Mouse (Mus musculus) layer of hippocampus, adult 8-10 months (tissue): Measurements from ENCODE around the gene Paqr4. TPM values are rescaled to one million over a fixed set of nuclear protein-coding genes. Genes with fewer than 3 reads are reported as not detected.
"Not testable (repeated sequence)": the region's sequence is repeated elsewhere in the genome, so short reads cannot be mapped to it uniquely, and the experiment has no call there.

ENCODE experiments used
- DNase-seq, 2 experiments: peaks; one replicate each; pipeline ENCODE4 v3.0.0; 2022; ENCODE audit warnings: low spot score in 2 of 2
- total RNA-seq, 4 experiments: library from RNA; stranded (reverse); gene quantifications; 2 replicates each; pipeline ENCODE4 v1.2.4; 2022

Gene Paqr4
- 10 to 100 TPM; 53.1 to 56.9 (median 53.6) TPM for total RNA-seq

DNA sequence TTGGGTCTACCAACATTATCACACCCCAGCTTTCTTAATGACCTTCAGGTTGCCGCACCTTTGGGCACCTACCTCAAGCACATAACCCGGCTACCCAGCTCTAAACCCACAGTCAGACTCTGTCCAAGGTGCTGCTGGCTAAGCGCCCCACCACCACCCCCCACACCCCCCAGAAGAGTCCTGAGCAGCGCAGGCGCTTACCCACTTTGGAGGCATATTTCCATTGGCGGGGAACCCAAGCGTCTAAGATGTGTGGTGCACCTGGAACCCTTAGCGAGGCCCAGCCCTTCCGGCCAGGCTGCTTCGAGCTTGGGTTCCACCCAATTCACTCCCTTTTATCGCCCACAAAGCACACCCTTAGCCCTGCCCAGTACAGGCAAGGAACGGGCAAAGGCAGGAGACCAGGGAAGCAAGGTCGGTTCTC lies at the start of gene Paqr4:
TSS of gene Paqr4 (minus strand) at position 270 of the 424 bp plus-strand sequence.
- no peak for DNase-seq

DNA sequence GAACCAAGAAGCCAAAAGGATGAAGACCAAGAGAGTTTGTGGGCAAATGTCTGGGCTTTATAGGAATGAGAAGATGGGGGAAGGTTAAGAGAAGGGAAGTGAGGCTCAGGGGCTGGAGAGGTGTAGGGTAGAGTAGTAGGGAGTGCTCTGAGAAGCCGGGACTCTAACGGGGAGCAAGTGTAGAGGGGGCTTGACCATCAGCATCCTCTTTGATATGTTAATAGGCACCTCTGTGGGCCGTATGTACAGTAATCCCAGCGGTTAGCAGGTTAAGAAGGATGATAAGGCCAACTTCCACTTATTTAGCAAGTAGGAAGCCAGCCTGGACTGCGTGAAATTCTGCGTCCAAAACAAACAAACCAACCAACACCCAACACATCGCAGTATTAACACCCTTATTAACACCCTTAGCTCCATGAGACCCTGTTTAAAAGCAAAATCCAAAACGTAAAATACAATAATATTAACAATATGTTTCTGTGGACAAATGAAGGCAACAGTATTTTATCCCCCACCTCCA lies 49.1 kb upstream of the Paqr4 start:
- no peak for DNase-seq

DNA sequence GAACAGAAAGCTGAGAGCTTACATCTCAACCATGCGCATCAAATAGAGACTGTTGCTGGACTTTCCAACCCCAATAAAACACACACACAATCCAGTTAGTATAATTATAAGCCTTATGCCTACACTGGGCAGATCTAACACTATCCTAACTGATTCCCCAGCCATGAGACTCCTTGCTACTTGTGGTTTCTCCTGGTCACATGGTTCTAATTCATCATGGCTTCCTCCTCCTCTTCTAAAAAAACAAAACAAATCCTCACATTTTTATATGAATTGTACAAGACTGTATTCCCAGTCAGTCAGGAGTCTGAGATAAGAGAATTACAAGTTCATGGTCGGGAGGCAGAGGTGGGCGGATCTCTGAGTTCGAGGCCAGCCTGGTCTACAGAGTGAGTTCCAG lies 48.3 kb upstream of the Paqr4 start:
- no peak for DNase-seq

DNA sequence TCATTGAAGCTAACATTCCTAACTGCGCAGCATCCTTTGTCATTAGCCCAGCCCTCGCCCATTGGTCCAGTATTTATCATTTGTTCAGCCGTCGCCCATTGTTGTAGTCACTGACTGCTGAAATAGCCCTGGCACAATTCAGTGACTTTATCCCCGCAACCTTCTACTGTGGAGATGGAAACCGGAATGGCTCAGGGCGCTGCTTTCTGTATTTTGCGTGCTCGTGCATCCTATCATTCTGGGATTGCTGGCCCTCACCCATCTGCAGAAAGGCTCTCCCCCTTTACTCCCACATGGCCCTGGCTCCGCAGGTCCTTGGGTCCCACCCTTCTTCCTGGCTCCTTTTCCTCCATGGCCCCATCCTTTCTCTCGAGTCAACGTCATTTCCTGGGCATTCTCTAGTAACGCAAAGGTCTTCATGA lies 45.9 kb upstream of the Paqr4 start:
- DNase-seq: no peak

DNA sequence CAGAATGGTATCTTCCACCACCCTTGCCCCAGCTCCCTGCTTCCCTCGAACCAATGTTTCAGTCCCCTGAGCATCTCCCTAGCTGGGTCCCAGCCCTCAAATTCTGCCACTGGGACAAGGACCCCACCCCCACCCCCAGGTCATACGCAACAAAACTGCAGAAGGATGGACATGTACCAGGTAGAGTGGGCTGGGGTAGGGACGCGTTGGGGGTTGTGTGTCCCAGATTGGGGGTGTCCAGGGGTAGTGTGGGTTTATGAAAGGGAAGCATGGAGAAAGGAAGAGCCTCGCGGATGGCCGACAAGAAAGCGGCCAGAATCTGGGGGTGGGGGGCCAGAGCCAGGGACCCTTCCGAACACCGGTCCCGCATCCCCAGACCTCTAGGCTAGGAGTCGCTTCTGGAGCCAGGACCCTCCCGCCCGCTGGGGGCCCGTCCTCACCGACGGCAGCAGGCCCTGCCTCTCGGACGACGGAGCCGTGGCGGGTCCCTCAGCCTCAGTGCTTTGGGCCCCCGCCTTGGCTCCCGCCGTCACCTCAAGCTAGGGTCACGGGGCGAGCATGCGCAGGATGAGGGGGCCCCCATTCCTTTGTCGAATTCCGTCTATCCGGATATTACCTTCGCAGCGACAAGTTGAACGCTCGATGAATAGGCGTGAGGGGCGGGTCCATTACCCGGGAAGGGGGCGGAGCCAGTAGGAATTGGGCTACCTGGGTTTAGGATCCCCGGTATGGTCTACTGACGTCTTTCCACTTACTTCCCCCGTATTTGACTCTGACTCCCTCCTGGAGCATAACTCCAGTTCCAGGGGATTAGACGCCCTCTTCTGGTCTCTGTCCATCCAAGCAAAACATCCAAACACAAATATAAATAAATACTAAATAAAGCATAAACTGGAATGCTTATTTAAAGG lies 45.1 kb upstream of the Paqr4 start, which contains the start of gene Flywch2:
TSS of gene Flywch2 (minus strand) at position 521 of the 911 bp plus-strand sequence.
- peak; percentile 87 to 93 for DNase-seq

DNA sequence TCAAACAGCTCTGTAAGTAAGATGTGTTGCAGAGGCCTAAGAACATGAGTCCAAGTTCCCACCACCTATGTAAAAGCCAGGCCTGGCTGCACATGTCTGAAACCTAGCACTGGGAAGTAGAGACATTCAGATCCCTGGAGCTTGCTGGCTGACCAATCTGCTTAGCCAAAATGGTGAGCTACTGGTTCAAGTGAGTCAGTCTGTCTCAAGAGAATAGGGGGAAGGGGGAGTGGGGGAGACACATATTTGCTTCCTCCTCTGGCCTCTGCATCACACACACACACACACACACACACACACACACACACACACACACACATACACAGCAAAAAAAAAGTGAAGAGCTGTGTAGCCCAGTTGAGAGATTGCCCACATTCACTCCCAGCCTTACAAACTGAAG lies 42.7 kb upstream of the Paqr4 start:
- DNase-seq: no peak

DNA sequence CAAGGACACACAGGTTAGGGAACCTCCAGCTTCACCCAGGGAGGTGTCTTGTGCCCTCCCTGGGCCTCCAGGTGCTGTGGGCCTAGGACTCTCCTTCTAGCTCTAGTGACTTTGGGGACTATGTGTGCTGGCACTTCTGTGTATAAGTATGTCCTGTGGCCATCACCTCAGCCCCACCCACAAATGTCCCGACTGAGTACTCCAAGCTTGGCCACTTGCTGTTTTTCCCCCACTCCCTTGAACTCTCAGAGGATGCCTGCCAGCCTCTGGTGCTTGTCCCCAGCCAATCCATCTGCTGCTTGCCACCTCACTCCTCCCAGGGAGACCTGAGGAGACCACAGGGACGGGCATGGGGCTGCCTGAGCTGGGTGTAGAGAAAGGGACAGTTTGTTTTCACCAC lies 37.8 kb upstream of the Paqr4 start:
- DNase-seq: no peak

DNA sequence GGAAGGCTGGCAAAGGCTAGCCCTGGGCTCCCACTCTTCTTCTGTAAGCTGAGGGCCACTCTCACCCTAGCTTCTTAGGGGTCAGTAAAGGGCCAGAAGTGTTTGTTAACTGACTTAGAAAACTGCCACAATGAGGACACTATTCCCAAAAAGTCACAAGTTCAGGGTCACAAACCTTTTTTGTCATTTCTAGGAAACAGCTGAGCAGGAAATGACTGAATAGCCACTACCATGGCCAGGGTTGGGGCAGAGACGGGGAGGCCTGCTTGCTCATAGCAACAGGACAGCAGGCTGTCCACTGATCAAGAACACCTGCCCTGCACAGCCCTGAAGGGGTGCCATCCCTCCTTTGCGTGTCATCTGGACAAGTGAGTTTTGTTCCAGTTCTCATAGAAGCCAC lies 36.5 kb upstream of the Paqr4 start:
- no peak for DNase-seq

DNA sequence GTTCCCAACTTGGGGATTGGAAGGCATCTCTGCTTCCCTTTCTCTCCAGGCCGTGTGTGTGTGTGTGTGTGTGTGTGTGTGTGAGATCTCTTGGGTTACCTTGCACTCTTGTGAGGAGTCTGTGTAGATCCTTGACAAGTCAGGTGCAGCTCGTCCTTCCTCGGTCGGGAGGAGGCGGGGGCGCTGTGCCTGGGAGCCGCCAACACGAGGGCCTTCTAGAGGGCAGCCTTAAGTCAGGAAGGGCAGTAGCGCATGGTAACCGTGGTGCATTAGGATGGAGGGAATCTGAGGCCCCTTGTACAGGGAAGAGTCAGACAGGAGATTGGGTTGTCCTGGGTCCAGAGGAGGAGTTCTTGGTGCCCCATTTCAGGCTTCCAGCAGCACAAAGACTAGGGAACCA lies 35.5 kb upstream of the Paqr4 start:
- no peak for DNase-seq

DNA sequence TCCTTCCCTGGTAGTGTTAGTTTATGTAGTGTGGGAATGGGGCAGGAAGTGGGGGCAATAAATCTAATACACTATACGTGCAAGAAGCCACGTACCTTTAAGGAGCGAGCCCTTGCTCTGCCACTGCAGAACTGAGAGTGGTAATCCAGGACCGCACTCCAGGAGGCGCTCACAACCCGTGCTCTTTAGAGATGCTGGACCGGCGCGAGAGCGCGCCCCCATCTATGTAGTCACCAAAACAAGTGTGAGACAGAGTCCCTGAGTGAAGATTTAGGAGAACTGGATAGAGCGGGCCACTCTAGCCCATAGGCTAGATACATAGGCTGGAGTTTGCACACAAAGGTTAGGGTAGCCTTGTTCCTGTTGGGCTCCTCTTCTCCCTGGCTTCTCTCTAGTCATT lies 33.4 kb upstream of the Paqr4 start:
- peak; percentile 67 to 81 for DNase-seq

DNA sequence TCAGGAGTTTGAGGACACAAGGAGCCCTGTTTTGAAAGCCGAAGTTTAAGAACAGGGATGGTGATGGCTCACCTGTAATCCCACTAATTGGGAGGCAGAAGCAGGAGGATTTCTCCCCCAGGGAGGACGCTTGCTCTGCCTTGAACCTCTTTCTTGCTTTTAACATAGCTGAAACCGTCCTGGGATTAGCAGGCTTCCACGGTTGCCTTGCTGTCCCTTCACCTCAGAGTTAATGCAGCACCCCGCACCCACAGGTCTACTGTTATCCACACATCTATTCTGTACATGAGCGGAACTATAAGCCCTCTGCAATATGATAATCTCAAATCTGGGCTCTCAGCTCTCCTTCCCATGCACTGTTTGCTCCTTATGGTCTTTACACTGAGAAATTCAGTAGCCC lies 33.0 kb upstream of the Paqr4 start:
- no peak for DNase-seq

DNA sequence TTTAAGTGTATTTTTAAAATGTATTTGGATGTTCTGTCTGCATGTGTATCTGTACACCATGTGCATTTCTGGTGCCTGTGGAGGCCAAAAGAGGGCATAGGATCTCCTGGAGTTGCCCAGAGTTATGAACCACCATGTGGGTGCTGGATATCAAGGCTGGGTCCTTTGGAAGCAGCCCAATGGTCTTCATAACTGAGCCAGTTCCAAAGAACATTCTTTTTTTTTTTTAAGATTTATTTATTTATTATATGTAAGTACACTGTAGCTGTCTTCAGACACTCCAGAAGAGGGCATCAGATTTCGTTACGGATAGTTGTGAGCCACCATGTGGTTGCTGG lies 31.5 kb upstream of the Paqr4 start:
- DNase-seq: not testable (repeated sequence)

DNA sequence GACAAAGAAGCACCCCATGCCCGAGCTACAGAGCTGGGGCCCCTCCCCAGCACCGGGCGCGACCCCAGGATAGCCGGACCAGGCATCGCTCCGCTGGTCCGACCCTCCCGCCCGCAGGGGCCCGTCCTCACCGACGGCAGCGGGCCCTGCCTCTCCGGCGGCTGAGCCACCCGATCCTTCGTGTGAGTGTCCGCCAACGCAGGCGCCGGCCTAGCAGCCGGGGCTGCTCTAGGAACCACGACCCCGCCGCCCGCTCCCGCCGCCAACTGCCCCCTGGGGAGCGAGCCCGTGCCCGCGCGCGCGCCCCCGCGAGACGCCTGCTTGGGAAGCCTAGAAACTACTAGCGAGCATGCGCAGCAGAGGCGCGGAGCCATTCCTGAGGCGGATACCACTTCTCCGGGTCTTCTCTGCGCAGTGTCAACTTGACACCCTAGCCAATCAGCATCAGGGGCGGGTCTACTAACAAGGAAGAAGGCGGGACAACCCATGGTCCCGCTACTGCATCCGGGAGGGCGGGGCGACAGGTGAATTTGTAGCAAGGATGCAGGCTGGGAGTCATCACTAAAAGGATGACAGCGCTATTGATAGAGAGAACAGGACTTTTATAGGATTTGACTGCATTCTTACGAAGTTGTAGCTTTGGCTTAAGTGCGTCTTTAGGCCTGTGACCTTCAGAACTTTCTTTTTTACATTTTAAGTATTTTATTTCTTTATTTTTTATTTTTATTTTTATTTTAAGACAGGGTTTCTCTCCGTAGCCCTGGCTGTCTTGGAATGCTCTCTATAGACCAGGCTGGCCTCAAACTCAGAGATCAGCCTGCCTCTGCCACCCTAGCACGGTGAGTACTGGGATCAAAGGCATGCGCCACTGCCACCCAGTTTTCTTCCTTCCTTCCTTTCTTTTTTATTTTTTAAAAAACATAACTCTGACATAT lies 30.9 kb upstream of the Paqr4 start, which contains the start of gene Flywch1:
TSS of gene Flywch1 (minus strand) at position 319 of the 935 bp plus-strand sequence.
- peak; percentile 99 for DNase-seq

DNA sequence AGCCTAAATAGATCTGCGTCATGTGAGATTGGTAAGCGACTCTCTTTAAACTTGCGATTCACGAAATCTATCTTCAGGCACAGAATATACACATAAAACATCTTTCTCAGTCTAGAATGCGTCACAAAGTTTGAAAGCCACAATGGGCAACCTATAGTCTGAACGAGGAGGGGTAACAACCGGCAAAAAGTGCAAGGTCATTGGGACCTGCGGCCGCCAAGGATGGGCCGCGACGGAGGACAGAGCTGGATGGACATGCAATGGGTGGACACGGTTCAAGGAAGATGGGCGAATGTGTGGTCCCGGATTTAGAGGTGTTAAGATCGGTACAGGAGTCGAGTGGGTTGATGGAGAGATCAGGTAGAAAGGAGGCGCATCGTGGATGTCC lies 30.2 kb upstream of the Paqr4 start:
- DNase-seq: no peak

DNA sequence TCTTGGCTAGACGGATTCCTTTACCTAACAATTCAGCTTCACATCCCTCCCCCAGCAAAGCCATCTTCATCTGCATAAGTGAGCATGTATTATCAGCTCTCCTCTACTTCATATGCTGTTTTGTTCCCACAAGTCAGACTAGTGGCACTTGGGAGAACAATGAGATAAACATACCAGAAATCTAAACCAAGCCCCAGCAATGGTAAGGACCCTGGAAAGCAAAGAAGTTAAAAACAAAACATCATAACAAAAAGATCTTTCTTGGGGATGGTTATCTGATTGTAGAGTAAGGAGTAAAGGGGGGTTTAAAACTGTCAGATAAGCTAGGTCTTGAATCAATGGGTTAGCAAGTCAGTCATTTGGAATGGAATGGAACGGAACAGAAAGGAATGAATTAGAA lies 29.8 kb upstream of the Paqr4 start:
- no peak for DNase-seq

DNA sequence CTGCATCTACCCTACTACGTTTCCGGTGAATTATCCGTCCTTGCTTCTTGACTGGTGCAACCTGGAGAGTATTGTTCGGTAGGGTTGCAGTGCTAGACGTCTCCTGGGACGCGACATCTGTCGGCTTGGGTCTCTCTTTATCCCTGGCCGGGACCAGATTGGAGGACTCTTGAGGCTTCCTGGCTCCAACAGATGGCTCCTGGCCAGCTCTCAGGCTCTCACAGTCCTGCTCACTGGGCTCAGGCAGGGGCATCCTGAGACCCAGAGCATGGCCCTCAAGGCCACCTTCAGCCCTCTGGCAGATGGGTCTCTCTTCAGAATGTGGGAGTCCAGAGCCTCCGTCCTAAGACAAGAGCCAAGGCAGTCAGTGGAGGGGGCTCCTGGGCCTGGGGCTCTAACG lies 22.3 kb upstream of the Paqr4 start:
- no peak for DNase-seq

DNA sequence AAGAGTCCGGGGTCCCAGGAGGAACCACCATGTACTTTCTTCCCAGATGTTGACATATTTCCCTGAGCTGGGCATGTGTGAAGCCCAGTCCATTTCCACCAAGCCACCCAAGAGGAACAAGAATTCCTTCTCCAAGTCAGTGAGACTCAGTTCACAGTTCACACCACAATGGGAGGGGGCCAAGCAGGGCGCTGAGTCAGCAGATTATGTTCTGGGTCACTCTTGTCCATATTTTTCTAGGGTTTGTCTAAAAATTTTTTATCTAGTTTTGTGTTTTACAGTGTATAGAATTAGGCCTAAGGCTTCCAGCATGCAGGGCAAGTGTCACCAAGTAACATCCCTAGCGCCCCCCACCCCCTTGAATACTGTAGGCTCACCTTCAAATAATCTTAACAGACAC lies 20.5 kb upstream of the Paqr4 start:
- no peak for DNase-seq

DNA sequence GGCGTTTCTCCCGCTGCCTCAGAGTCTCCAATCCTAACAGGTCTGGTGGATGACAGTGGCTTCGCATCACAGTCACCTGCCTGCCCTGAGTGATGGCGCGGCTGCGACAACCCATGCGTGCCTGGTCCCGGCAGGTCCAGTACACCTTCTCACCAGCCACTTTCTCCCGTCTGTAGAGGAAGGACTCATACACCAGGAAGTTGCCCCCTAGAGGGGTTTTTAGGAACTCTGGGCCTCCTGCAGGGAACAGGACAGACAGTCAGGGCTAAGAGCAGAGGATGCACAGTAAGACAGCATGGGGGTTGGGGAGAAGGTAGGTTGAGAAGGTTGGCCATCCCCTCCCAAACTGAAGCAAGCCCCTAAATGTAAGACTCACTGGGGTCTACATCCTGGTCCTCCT lies 19.6 kb upstream of the Paqr4 start:
- no peak for DNase-seq

DNA sequence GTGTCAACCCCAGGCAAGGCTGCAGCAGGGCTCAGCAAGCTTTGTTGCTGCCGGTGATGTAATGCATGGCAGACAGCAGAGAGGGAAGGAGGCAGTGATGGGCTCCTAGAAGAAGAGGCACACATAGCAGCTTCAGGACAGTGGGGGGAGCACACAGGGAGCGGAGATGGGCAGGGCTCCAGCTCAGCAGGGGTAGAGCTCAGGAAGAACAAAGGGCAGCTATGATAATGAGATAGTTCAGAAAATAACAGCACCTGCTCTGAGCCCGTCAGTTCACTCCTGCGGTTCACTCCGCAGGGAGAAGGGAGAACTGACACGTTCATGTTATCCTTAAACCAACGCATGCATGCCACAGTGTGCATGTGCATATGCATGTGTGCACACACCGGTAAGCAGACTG lies 18.1 kb upstream of the Paqr4 start:
- DNase-seq: no peak

DNA sequence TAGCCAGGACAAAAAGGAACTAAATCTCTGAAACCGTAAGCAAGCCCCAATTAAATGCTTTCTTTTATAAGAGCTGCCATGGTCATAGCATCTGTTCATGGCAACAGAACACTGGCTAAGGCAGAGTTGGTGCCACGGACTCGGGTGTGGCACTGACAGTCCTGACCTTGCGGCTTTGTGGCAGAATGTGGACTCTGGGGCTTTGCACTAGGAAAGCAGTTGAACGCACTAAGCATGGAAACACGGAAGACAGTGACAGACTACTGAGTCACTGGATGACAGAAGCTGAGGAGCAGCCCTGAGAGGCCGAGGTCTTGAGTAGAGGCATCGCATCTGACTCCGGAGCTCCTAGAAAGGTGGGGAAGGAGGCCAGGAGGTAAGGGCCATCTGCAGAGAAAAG lies 16.9 kb upstream of the Paqr4 start:
- DNase-seq: no peak

DNA sequence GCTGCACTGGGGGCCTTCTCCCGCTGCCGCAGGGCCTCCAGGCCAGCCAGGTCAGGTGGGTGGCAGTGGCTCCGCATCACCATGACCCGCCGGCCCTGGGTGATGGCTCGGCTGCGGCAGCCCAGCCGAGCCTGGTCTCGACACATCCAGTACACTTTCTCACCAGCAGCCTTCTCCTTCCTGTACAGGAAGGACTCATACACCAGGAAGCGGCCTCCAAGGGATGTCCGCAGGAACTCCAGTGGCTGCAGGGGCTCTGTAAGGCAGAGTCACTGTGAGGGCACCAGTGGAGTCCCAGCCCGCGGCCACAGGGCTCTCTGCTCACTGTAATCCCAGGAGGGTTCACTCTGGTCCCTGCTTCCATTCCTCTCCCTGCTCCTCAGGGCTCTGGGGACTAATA lies 15.0 kb upstream of the Paqr4 start:
- no peak for DNase-seq
